Mouse (Mus musculus) monocyte, adult 59 days (primary cell): Measurements from ENCODE around the gene Olfr1349. TPM values are rescaled to one million over a fixed set of nuclear protein-coding genes. Genes with fewer than 3 reads are reported as not detected.

ENCODE experiments used
- total RNA-seq, 2 experiments: library from RNA; stranded (reverse); gene quantifications; one replicate each; pipeline ENCODE4 v1.2.4; 2023

The Olfr1349 gene
- total RNA-seq, result not detected

DNA sequence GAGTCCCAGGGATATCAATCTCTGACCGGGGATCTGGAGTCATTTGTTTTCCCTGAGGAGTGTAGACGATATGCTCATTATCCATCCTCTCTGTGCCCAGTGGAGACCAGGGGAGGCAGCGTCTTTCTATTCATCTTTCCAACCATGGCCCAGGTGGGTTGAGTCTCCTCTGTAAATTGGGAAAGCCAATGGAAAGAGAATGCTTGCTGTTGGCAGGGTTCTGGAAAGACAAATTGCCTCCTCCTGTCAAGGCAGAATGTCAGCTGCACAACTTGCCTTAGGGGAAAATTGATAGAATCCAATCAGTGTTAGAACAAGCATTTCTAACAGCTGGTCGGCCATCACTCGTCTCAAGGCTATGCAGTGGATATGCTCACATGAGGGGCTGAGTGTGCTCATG lies at the start of gene Olfr1349:
Gene Olfr1349, minus strand, starts transcription at position 101 of the 400 bp plus-strand sequence.

DNA sequence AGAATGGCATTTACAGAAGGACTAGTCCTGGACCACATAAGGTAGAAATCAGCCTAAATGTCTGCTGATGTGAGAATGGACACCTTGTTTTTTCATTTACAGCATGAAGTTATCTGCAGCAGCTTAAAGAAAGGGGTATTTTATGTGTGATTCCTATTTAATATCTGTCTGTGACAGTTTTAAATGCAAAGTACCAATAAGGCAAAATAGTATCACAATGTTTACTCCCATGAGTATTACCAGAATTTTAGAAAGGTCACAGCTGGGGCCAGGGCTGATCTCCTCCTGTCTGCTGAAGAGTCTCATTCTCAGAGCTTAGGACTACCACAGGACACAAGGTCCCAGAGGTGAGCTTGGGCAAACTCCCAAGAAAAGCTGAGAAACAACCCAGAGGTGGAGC lies 41.8 kb upstream of the Olfr1349 start, which contains the start of gene Olfr1350:
Gene Olfr1350, plus strand, starts transcription at position 301 of the 400 bp plus-strand sequence.

DNA sequence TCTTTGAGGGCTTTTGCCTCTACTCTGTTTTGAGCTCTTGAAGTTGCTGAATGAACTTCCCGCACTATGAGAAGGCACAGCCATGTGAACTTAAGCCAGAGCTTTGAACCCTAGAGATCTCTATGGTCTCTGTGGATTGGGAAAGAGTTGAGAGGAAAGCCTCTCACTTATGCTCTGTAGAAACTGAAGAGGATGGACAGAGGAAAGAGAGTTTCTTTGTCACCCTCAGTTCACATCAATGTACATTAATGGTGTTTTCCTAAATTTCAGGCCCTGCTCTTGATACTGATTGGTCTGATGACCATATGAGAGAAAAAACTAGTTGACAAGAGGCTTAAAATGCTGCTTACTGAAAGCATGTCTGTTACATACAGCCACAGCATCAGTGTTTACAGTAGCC lies 14.1 kb downstream of the Olfr1349 start, which contains the start of gene Olfr1348:
Gene Olfr1348, minus strand, starts transcription at position 101 of the 400 bp plus-strand sequence.

GRCm38 (mm10) chr7:6499655-6500054 lies 23.1 kb downstream of the Olfr1349 start, which contains the start of gene Olfr1347:
Gene Olfr1347 (minus strand): TSS chr7:6499755.

DNA sequence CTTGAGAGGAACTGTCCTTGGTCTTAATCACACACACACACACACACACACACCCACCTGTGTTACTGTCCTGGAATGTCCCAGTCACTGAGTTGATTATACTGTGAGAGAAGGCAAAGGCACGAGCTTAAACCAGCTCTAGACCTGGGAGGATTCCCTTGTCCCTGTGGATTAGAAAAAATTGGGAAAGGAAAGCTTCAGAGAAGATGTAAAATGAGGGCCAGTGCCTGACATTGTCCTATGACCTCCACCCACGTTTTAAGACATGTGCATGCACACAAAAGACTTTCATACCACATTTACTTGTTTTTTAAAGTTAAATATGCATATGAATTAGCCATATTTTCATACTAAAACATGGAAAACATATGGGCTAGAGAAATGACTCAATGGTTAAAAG lies 35.9 kb downstream of the Olfr1349 start, which contains the start of gene Olfr5:
Gene Olfr5, minus strand, starts transcription at position 101 of the 400 bp plus-strand sequence.

GRCm38 (mm10) chr7:6466951-6467350 lies 55.8 kb downstream of the Olfr1349 start, which contains the start of gene Olfr1346:
Gene Olfr1346 (plus strand): TSS chr7:6467101.

Other genes with a start within 250 kb of the Olfr1349 start
- 1 to 10 TPM; 1.7 to 3.0 TPM for gene Zfp667, start 236.4 kb downstream of the Olfr1349 start, total RNA-seq
- gene Zfp583, start 191.7 kb downstream of the Olfr1349 start, total RNA-seq, result 1 to 10 TPM; 1.4 to 1.9 TPM
- gene Gm3854, start 179.2 kb downstream of the Olfr1349 start, total RNA-seq, result not detected
- gene Zfp78, start 159.7 kb downstream of the Olfr1349 start, total RNA-seq, result 1 to 10 TPM in 1 of 2 experiments, under 1 TPM in 1; 0.89 to 1.9 TPM
- gene Zfp28, start 139.7 kb downstream of the Olfr1349 start, total RNA-seq, result 1 to 10 TPM; 1.9 to 2.9 TPM
- gene Smim17, start 124.2 kb downstream of the Olfr1349 start, total RNA-seq, result not detected
- gene Gm20715, start 112.7 kb downstream of the Olfr1349 start, total RNA-seq, result not detected
- not detected for gene Olfr1344, start 84.3 kb downstream of the Olfr1349 start, total RNA-seq
- gene Olfr1336, start 66.8 kb downstream of the Olfr1349 start, total RNA-seq, result not detected
- gene Olfr1346, start 55.8 kb downstream of the Olfr1349 start, total RNA-seq, result not detected
- gene Olfr5, start 36.0 kb downstream of the Olfr1349 start, total RNA-seq, result not detected
- not detected for gene Olfr1347, start 23.2 kb downstream of the Olfr1349 start, total RNA-seq
- gene Olfr1348, start 14.2 kb downstream of the Olfr1349 start, total RNA-seq, result not detected
- gene Olfr1350, start 41.9 kb upstream of the Olfr1349 start, total RNA-seq, result not detected
- gene Zim1, start 173.5 kb upstream of the Olfr1349 start, total RNA-seq, result not detected
- gene Peg3, start 207.5 kb upstream of the Olfr1349 start, total RNA-seq, result not detected
- not detected for gene Usp29, start 207.6 kb upstream of the Olfr1349 start, total RNA-seq